Mouse (Mus musculus): ENCODE data around the gene A930004D18Rik. TPM values are rescaled to one million over a fixed set of nuclear protein-coding genes. Genes with fewer than 3 reads are reported as not detected.
A peak's percentile ranks its signal among the peaks of the same experiment; 100 is the strongest.

Gene A930004D18Rik
- polyA plus RNA-seq, 1 experiment from 2014 or later: 9.8 TPM

GRCm38 (mm10) chr2:18031831-18032537, 5.6 kb downstream of the A930004D18Rik start:
- 6% methylated on average over 34 of the region's 34 CpGs for WGBS
- Histone ChIP-seq H3K4me2 (ENCODE audit: low read depth, low read length) (peak overlapping the region; percentile 97), H3K27ac (ENCODE audit: low read length) (peak overlapping the region; percentile 43; the same call in 1 of the 2 replicates), H3K9me3 (ENCODE audit: control insufficient read depth, low read length) (no peaks in the 10 kb centered on the region), H3K4me1 (ENCODE audit: control insufficient read depth, insufficient read depth, low read length) (peaks cover 16% of the 10 kb centered on the region), H3K36me3 (ENCODE audit: control insufficient read depth, insufficient read depth, low read length) (no peaks in the 10 kb centered on the region), H3K4me3 (ENCODE audit: low read length) (peak overlapping the region; percentile 53), H3K9ac (ENCODE audit: low read depth, low read length) (peak overlapping the region; percentile 92), H3K27me3 (replicated peaks; ENCODE audit: control insufficient read depth, insufficient read depth, low read length) (no peaks in the 10 kb centered on the region)
- no peak for ATAC-seq

- Histone ChIP-seq H3K27ac (ENCODE audit: low read length) (no peak overlapping the region; the same call in 1 of the 2 replicates), H3K9ac (ENCODE audit: low read depth, low read length) (peak overlapping the region; percentile 92), H3K9me3 (ENCODE audit: control insufficient read depth, low read length) (no peaks in the 10 kb centered on the region), H3K36me3 (ENCODE audit: control insufficient read depth, insufficient read depth, low read length) (no peaks in the 10 kb centered on the region), H3K4me3 (ENCODE audit: low read length) (peak overlapping the region; percentile 53), H3K27me3 (replicated peaks; ENCODE audit: control insufficient read depth, insufficient read depth, low read length) (no peaks in the 10 kb centered on the region), H3K4me1 (ENCODE audit: control insufficient read depth, insufficient read depth, low read length) (peaks cover 21% of the 10 kb centered on the region), H3K4me2 (ENCODE audit: low read depth, low read length) (peak overlapping the region; percentile 97)
- 9% methylated on average over 26 of the region's 26 CpGs for WGBS
- no peak for ATAC-seq
Measured at GRCm38 (mm10) chr2:18031271-18031821, 6.2 kb downstream of the A930004D18Rik start.

- 78% methylated on average over 8 of the region's 8 CpGs for WGBS
- Histone ChIP-seq H3K9me3 (ENCODE audit: control insufficient read depth, low read length) (no peaks in the 10 kb centered on the region), H3K4me1 (ENCODE audit: control insufficient read depth, insufficient read depth, low read length) (peaks cover 27% of the 10 kb centered on the region), H3K36me3 (ENCODE audit: control insufficient read depth, insufficient read depth, low read length) (no peaks in the 10 kb centered on the region), H3K27ac (ENCODE audit: low read length) (no peak overlapping the region), H3K4me3 (ENCODE audit: low read length) (no peak overlapping the region), H3K27me3 (replicated peaks; ENCODE audit: control insufficient read depth, insufficient read depth, low read length) (no peaks in the 10 kb centered on the region), H3K4me2 (ENCODE audit: low read depth, low read length) (no peak overlapping the region), H3K9ac (ENCODE audit: low read depth, low read length) (no peak overlapping the region)
- ATAC-seq: no peak
Measured at GRCm38 (mm10) chr2:18030581-18030980, 7.0 kb downstream of the A930004D18Rik start.

- ATAC-seq: no peak
- no peak overlapping the region for H3K4me2 ChIP-seq (ENCODE audit: low read depth, low read length)
- H3K9ac ChIP-seq (ENCODE audit: low read depth, low read length): no peak overlapping the region
- no peaks in the 10 kb centered on the region for H3K9me3 ChIP-seq (ENCODE audit: control insufficient read depth, low read length)
- no peaks in the 10 kb centered on the region for H3K36me3 ChIP-seq (ENCODE audit: control insufficient read depth, insufficient read depth, low read length)
- 87% methylated on average over 7 of the region's 7 CpGs for WGBS
- H3K27me3 ChIP-seq (replicated peaks; ENCODE audit: control insufficient read depth, insufficient read depth, low read length): no peaks in the 10 kb centered on the region
- H3K4me3 ChIP-seq (ENCODE audit: low read length): no peak overlapping the region
- H3K27ac ChIP-seq (ENCODE audit: low read length): no peak overlapping the region
- peaks cover 27% of the 10 kb centered on the region for H3K4me1 ChIP-seq (ENCODE audit: control insufficient read depth, insufficient read depth, low read length)
Measured at GRCm38 (mm10) chr2:18029656-18030055, 7.9 kb downstream of the A930004D18Rik start.

GRCm38 (mm10) chr2:18028140-18029021, 9.2 kb downstream of the A930004D18Rik start:
- Histone ChIP-seq H3K9me3 (ENCODE audit: control insufficient read depth, low read length) (no peaks in the 10 kb centered on the region), H3K27me3 (replicated peaks; ENCODE audit: control insufficient read depth, insufficient read depth, low read length) (no peaks in the 10 kb centered on the region), H3K4me1 (ENCODE audit: control insufficient read depth, insufficient read depth, low read length) (peaks cover 27% of the 10 kb centered on the region), H3K4me2 (ENCODE audit: low read depth, low read length) (peak overlapping the region; percentile 96), H3K4me3 (ENCODE audit: low read length) (peak overlapping the region; percentile 76), H3K27ac (ENCODE audit: low read length) (peak overlapping the region; percentile 98), H3K9ac (ENCODE audit: low read depth, low read length) (peak overlapping the region; percentile 94), H3K36me3 (ENCODE audit: control insufficient read depth, insufficient read depth, low read length) (no peaks in the 10 kb centered on the region)
- peak; percentile 74 for ATAC-seq
- WGBS: under 1% methylated on average over 61 of the region's 61 CpGs

- peaks cover 24% of the 10 kb centered on the region; the same call in 1 of the 2 replicates for H3K4me1 ChIP-seq (ENCODE audit: control insufficient read depth, insufficient read depth, low read length)
- no peaks in the 10 kb centered on the region for H3K9me3 ChIP-seq (ENCODE audit: control insufficient read depth, low read length)
- H3K27ac ChIP-seq (ENCODE audit: low read length): peak overlapping the region; percentile 98
- WGBS: under 1% methylated on average over 44 of the region's 44 CpGs
- no peaks in the 10 kb centered on the region for H3K27me3 ChIP-seq (replicated peaks; ENCODE audit: control insufficient read depth, insufficient read depth, low read length)
- ATAC-seq: peak; percentile 92
- H3K36me3 ChIP-seq (ENCODE audit: control insufficient read depth, insufficient read depth, low read length): no peaks in the 10 kb centered on the region
- peak overlapping the region; percentile 94 for H3K9ac ChIP-seq (ENCODE audit: low read depth, low read length)
- peak overlapping the region; percentile 96 for H3K4me2 ChIP-seq (ENCODE audit: low read depth, low read length)
- peak overlapping the region; percentile 76 for H3K4me3 ChIP-seq (ENCODE audit: low read length)
Measured at GRCm38 (mm10) chr2:18027448-18028139, 9.9 kb downstream of the A930004D18Rik start.

GRCm38 (mm10) chr2:18026116-18026947, 11.2 kb downstream of the A930004D18Rik start:
- H3K27me3 ChIP-seq (replicated peaks; ENCODE audit: control insufficient read depth, insufficient read depth, low read length): no peaks in the 10 kb centered on the region
- WGBS: 1% methylated on average over 44 of the region's 44 CpGs
- peak; percentile 20 for ATAC-seq
- peaks cover 14% of the 10 kb centered on the region; the same call in 1 of the 2 replicates for H3K4me1 ChIP-seq (ENCODE audit: control insufficient read depth, insufficient read depth, low read length)
- peak overlapping the region; percentile 49 for H3K27ac ChIP-seq (ENCODE audit: low read length)
- no peaks in the 10 kb centered on the region for H3K36me3 ChIP-seq (ENCODE audit: control insufficient read depth, insufficient read depth, low read length)
- H3K4me3 ChIP-seq (ENCODE audit: low read length): peak overlapping the region; percentile 76
- peak overlapping the region; percentile 73 for H3K9ac ChIP-seq (ENCODE audit: low read depth, low read length)
- H3K9me3 ChIP-seq (ENCODE audit: control insufficient read depth, low read length): no peaks in the 10 kb centered on the region
- peak overlapping the region; percentile 96 for H3K4me2 ChIP-seq (ENCODE audit: low read depth, low read length)

GRCm38 (mm10) chr2:18025781-18026115, 11.8 kb downstream of the A930004D18Rik start:
- peak overlapping the region; percentile 73 for H3K9ac ChIP-seq (ENCODE audit: low read depth, low read length)
- H3K27ac ChIP-seq (ENCODE audit: low read length): peak overlapping the region; percentile 49
- H3K36me3 ChIP-seq (ENCODE audit: control insufficient read depth, insufficient read depth, low read length): no peaks in the 10 kb centered on the region
- H3K4me1 ChIP-seq (ENCODE audit: control insufficient read depth, insufficient read depth, low read length): peaks cover 10% of the 10 kb centered on the region; the same call in 1 of the 2 replicates
- peak overlapping the region; percentile 76 for H3K4me3 ChIP-seq (ENCODE audit: low read length)
- 7% methylated on average over 14 of the region's 14 CpGs for WGBS
- no peaks in the 10 kb centered on the region for H3K27me3 ChIP-seq (replicated peaks; ENCODE audit: control insufficient read depth, insufficient read depth, low read length)
- ATAC-seq: no peak
- no peaks in the 10 kb centered on the region for H3K9me3 ChIP-seq (ENCODE audit: control insufficient read depth, low read length)
- H3K4me2 ChIP-seq (ENCODE audit: low read depth, low read length): peak overlapping the region; percentile 96
